14 mouse cellular contexts compared by ENCODE assay signal in genomic region chr11:3564451-3564850, GRCm38 (mm10). TPM values are rescaled to one million over a fixed set of nuclear protein-coding genes. Genes with fewer than 3 reads are reported as not detected.
A peak's percentile ranks its signal among the peaks of the same experiment; 100 is the strongest.
DNase-seq lines count a peak whose midpoint lies in the region; ATAC-seq and TF ChIP-seq lines count a peak whose summit lies in the region.
"Had no signal": no experiment of that assay in that cellular context is flagged by ENCODE, and none has a peak within 500 bp of the region (broad histone marks: within the 10 kb centered on the region; RNA-seq: fewer than 3 reads in every experiment).

No protein-coding gene starts in this region.

- 46% methylated on average over 7 of the region's 7 CpGs for WGBS in embryonic facial prominence, embryonic 12.5 days
- WGBS in heart, embryonic 16.5 days: 34% methylated on average over 7 of the region's 7 CpGs
- WGBS in limb, embryonic 14.5 days: 30% methylated on average over 7 of the region's 7 CpGs

- no peak overlapping the region for H3K9ac ChIP-seq in embryonic facial prominence, embryonic 12.5 days
- H3K9ac ChIP-seq in heart, embryonic 16.5 days (ENCODE audit: low read length): no peak overlapping the region
- H3K9ac ChIP-seq in limb, embryonic 14.5 days (ENCODE audit: low read depth, low read length, severe bottlenecking): no peak overlapping the region
- H3K9ac ChIP-seq: forebrain, embryonic 15.5 days; midbrain, embryonic 12.5 days had no signal

- no peak for TF ChIP-seq POLR2A in limb, embryonic 14.5 days (IDR thresholded peaks at IDR 0.05; ENCODE audit: borderline replicate concordance, extremely low read depth, insufficient read depth, insufficient read length)

- H3K27me3 ChIP-seq in embryonic facial prominence, embryonic 12.5 days: no peaks in the 10 kb centered on the region
- no peaks in the 10 kb centered on the region for H3K27me3 ChIP-seq in heart, embryonic 16.5 days (ENCODE audit: control insufficient read depth, insufficient read depth, low read length)
- no peaks in the 10 kb centered on the region for H3K27me3 ChIP-seq in limb, embryonic 14.5 days (ENCODE audit: control insufficient read depth, insufficient read depth, low read length)
- H3K27me3 ChIP-seq: forebrain, embryonic 15.5 days; midbrain, embryonic 12.5 days had no signal

- H3K4me1 ChIP-seq in embryonic facial prominence, embryonic 12.5 days: no peaks in the 10 kb centered on the region
- peaks cover 19% of the 10 kb centered on the region for H3K4me1 ChIP-seq in heart, embryonic 16.5 days (ENCODE audit: control insufficient read depth, insufficient read depth, low read length)
- H3K4me1 ChIP-seq in limb, embryonic 14.5 days (ENCODE audit: control insufficient read depth, insufficient read depth, low read length): peaks cover 16% of the 10 kb centered on the region
- H3K4me1 ChIP-seq: forebrain, embryonic 15.5 days; midbrain, embryonic 12.5 days had no signal

- no peak overlapping the region for H3K4me3 ChIP-seq in embryonic facial prominence, embryonic 12.5 days
- no peak overlapping the region for H3K4me3 ChIP-seq in heart, embryonic 16.5 days (ENCODE audit: low read length)
- H3K4me3 ChIP-seq in limb, embryonic 14.5 days (replicated peaks; ENCODE audit: low read length): no peak overlapping the region
- H3K4me3 ChIP-seq: forebrain, embryonic 15.5 days; midbrain, embryonic 12.5 days had no signal

- H3K36me3 ChIP-seq in embryonic facial prominence, embryonic 12.5 days: no peaks in the 10 kb centered on the region
- H3K36me3 ChIP-seq in heart, embryonic 16.5 days (ENCODE audit: control insufficient read depth, insufficient read depth): no peaks in the 10 kb centered on the region
- H3K36me3 ChIP-seq in limb, embryonic 14.5 days (ENCODE audit: control insufficient read depth, insufficient read depth, low read length): no peaks in the 10 kb centered on the region
- H3K36me3 ChIP-seq: forebrain, embryonic 15.5 days; midbrain, embryonic 12.5 days had no signal

- peak; percentile 41 for DNase-seq in kidney, adult 9 months
- DNase-seq in kidney, adult 8-10 months: no peak
- peak; percentile 51 for DNase-seq in limb, embryonic 14.5 days (ENCODE audit: low spot score)
- DNase-seq in cerebellum, postnatal 25 days: no peak
- DNase-seq: adrenal gland, postnatal 36 days; cerebellum, adult 11-12 months; gastrocnemius, postnatal 25 days; right cerebral cortex, postnatal 25 days; thymus, adult 2 months had no signal

- 0 out of 2 replicates have a peak overlapping the region, but pooled peaks have one; percentile 38 for H3K27ac ChIP-seq in embryonic facial prominence, embryonic 12.5 days
- H3K27ac ChIP-seq in heart, embryonic 16.5 days (ENCODE audit: low read length): peak overlapping the region; percentile 73
- H3K27ac ChIP-seq in limb, embryonic 14.5 days (replicated peaks; ENCODE audit: low read depth, low read length): peak overlapping the region; percentile 82
- H3K27ac ChIP-seq: forebrain, embryonic 15.5 days; midbrain, embryonic 12.5 days had no signal

- H3K9me3 ChIP-seq in embryonic facial prominence, embryonic 12.5 days: no peaks in the 10 kb centered on the region
- no peaks in the 10 kb centered on the region for H3K9me3 ChIP-seq in heart, embryonic 16.5 days (replicated peaks; ENCODE audit: control insufficient read depth, low read length)
- no peaks in the 10 kb centered on the region for H3K9me3 ChIP-seq in limb, embryonic 14.5 days (ENCODE audit: control insufficient read depth, low read length)
- H3K9me3 ChIP-seq: forebrain, embryonic 15.5 days; midbrain, embryonic 12.5 days had no signal

- H3K4me2 ChIP-seq in embryonic facial prominence, embryonic 12.5 days (replicated peaks): no peak overlapping the region
- H3K4me2 ChIP-seq in heart, embryonic 16.5 days (ENCODE audit: low read depth, low read length): no peak overlapping the region
- H3K4me2 ChIP-seq in limb, embryonic 14.5 days (replicated peaks; ENCODE audit: low read depth, low read length, severe bottlenecking): 0 out of 2 replicates have a peak overlapping the region, but pooled peaks have one; percentile 7
- H3K4me2 ChIP-seq: forebrain, embryonic 15.5 days; midbrain, embryonic 12.5 days had no signal

- ATAC-seq in embryonic facial prominence, embryonic 12.5 days (ENCODE audit: insufficient number of reproducible peaks, insufficient read depth, low FRiP score, low TSS enrichment): no peak
- 0 out of 2 replicates have a peak, but pooled peaks have one; percentile 49 for ATAC-seq in heart, embryonic 16.5 days (replicated peaks; ENCODE audit: extremely low read depth, insufficient read depth, low FRiP score)
- peak; percentile 76 for ATAC-seq in limb, embryonic 14.5 days (ENCODE audit: low FRiP score, low read depth)
- ATAC-seq in megakaryocyte-erythroid progenitor cell, adult 5-6 weeks (replicated peaks; ENCODE audit: low FRiP score, low TSS enrichment, poor library complexity, severe bottlenecking): no peak
- ATAC-seq: forebrain, embryonic 15.5 days had no signal

RNA-seq across cellular contexts. Expression of gene Smtn, which starts 24.0 kb away (rescaled TPM):
- 51.0 and 55.7 TPM in 2 replicates for polyA plus RNA-seq in embryonic facial prominence, embryonic 12.5 days (2016; fragmentation: Nextera tagmentation; extraction: Ambion mirVana)
- polyA plus RNA-seq in heart, embryonic 16.5 days (2015; fragmentation: Nextera tagmentation; extraction: Ambion mirVana): 93.9 and 104 TPM in 2 replicates
- polyA plus RNA-seq in limb, embryonic 14.5 days (2012; rRNA removed): 59.0 and 64.7 TPM in 2 replicates
- 71.8 and 79.6 TPM in 2 replicates for polyA plus RNA-seq in limb, embryonic 14.5 days (2014; fragmentation: Nextera tagmentation; extraction: Ambion mirVana)
- 3.3 and 4.1 TPM in 2 replicates for total RNA-seq in megakaryocyte-erythroid progenitor cell, adult 5-6 weeks (2014; fragmentation: Nextera tagmentation)
- 0.30 and 1.3 TPM in 2 replicates for total RNA-seq in megakaryocyte-erythroid progenitor cell, adult 5-6 weeks (2017)

RNA-seq across cellular contexts. Expression of gene Selenom, which starts 50.0 kb away (rescaled TPM):
- polyA plus RNA-seq in embryonic facial prominence, embryonic 12.5 days (2016; fragmentation: Nextera tagmentation; extraction: Ambion mirVana): 102 and 110 TPM in 2 replicates
- polyA plus RNA-seq in heart, embryonic 16.5 days (2015; fragmentation: Nextera tagmentation; extraction: Ambion mirVana): 119 and 126 TPM in 2 replicates
- polyA plus RNA-seq in limb, embryonic 14.5 days (2012; rRNA removed): 201 and 256 TPM in 2 replicates
- 191 and 214 TPM in 2 replicates for polyA plus RNA-seq in limb, embryonic 14.5 days (2014; fragmentation: Nextera tagmentation; extraction: Ambion mirVana)
- not detected in 2 replicates for total RNA-seq in megakaryocyte-erythroid progenitor cell, adult 5-6 weeks (2014; fragmentation: Nextera tagmentation)
- not detected in 2 replicates for total RNA-seq in megakaryocyte-erythroid progenitor cell, adult 5-6 weeks (2017)

RNA-seq across cellular contexts. Expression of gene Inpp5j, which starts 59.8 kb away (rescaled TPM):
- 0.50 and 0.55 TPM in 2 replicates for polyA plus RNA-seq in embryonic facial prominence, embryonic 12.5 days (2016; fragmentation: Nextera tagmentation; extraction: Ambion mirVana)
- 10.9 and 12.1 TPM in 2 replicates for polyA plus RNA-seq in heart, embryonic 16.5 days (2015; fragmentation: Nextera tagmentation; extraction: Ambion mirVana)
- polyA plus RNA-seq in limb, embryonic 14.5 days (2012; rRNA removed): 0.23 and 0.40 TPM in 2 replicates
- polyA plus RNA-seq in limb, embryonic 14.5 days (2014; fragmentation: Nextera tagmentation; extraction: Ambion mirVana): 0.18 and 0.43 TPM in 2 replicates
- total RNA-seq in megakaryocyte-erythroid progenitor cell, adult 5-6 weeks (2014; fragmentation: Nextera tagmentation): 0.37 TPM in 1 of 2 replicates, not detected in the other
- total RNA-seq in megakaryocyte-erythroid progenitor cell, adult 5-6 weeks (2017): not detected in 2 replicates

Comparison
In these comparisons a context has a peak if more than half of its experiments do, and no peak if none do; other contexts are left out.
1. DNase-seq: peak in kidney, adult 9 months (single experiment) and limb, embryonic 14.5 days (single experiment); none in kidney, adult 8-10 months (0 of 2) and cerebellum, postnatal 25 days (0 of 2).
2. ATAC-seq: peak in heart, embryonic 16.5 days (single experiment) and limb, embryonic 14.5 days (single experiment); none in embryonic facial prominence, embryonic 12.5 days (single experiment) and megakaryocyte-erythroid progenitor cell, adult 5-6 weeks (single experiment).
3. Peak in every context shown above with its lines, with median percentiles within 50 percentile points of each other: H3K27ac ChIP-seq.